7 mouse cellular contexts compared by ENCODE assay signal in genomic region chr19:53943802-53944785, GRCm38 (mm10). TPM values are rescaled to one million over a fixed set of nuclear protein-coding genes. Genes with fewer than 3 reads are reported as not detected.
DNase-seq lines count a peak whose midpoint lies in the region; ATAC-seq and TF ChIP-seq lines count a peak whose summit lies in the region.

Gene Shoc2 (plus strand): TSS chr19:53944306.
Gene Bbip1 (minus strand): TSS chr19:53944627.

- intact Hi-C loops in left cerebral cortex, postnatal 4 days (cut with DNase I) = loop anchor here (5.0 kb wide), 1 partner anchor 1263 kb away; no protein-coding TSS in a partner anchor

- peak within 1 kb of the TSS; percentile 80 for H3K4me2 ChIP-seq in intestine, postnatal 0 days (replicated peaks; ENCODE audit: low read depth)
- peak within 1 kb of the TSS; percentile 60 for H3K4me2 ChIP-seq in midbrain, embryonic 12.5 days (replicated peaks)

- TF ChIP-seq CTCF in intestine, postnatal 0 days (IDR thresholded peaks at IDR 0.05; ENCODE audit: low read depth) = peak; percentile 55
- TF ChIP-seq CTCF in small intestine, adult 2 months (IDR thresholded peaks at IDR 0.05; ENCODE audit: extremely low read depth, insufficient read length, insufficient replicate concordance, low read depth, low read length) = no peak

- peaks cover 8% of the 10 kb centered on the region for H3K36me3 ChIP-seq in embryonic facial prominence, embryonic 10.5 days (replicated peaks)
- peaks cover 4% of the 10 kb centered on the region; the same call in 1 of the 2 replicates for H3K36me3 ChIP-seq in intestine, postnatal 0 days (ENCODE audit: control insufficient read depth, insufficient read depth)
- peaks cover 7% of the 10 kb centered on the region; the same call in 1 of the 2 replicates for H3K36me3 ChIP-seq in midbrain, embryonic 12.5 days
- no peaks in the 10 kb centered on the region for H3K36me3 ChIP-seq in small intestine, adult 2 months (ENCODE audit: control insufficient read depth, insufficient read depth, low read length)

- no peaks in the 10 kb centered on the region for H3K27me3 ChIP-seq in embryonic facial prominence, embryonic 10.5 days (replicated peaks; ENCODE audit: low read depth, poor library complexity, severe bottlenecking)
- no peaks in the 10 kb centered on the region for H3K27me3 ChIP-seq in intestine, postnatal 0 days (replicated peaks; ENCODE audit: control insufficient read depth, insufficient read depth, low read length)
- H3K27me3 ChIP-seq in midbrain, embryonic 12.5 days = no peaks in the 10 kb centered on the region
- no peaks in the 10 kb centered on the region for H3K27me3 ChIP-seq in small intestine, adult 2 months (ENCODE audit: control insufficient read depth, insufficient read depth, low read length)

- under 1% methylated on average over 62 of the region's 62 CpGs for WGBS in embryonic facial prominence, embryonic 10.5 days
- WGBS in intestine, postnatal 0 days = under 1% methylated on average over 60 of the region's 62 CpGs
- under 1% methylated on average over 57 of the region's 62 CpGs for WGBS in midbrain, embryonic 12.5 days
- under 1% methylated on average over 62 of the region's 62 CpGs for WGBS in small intestine, adult 2 months

- no peaks in the 10 kb centered on the region for H3K9me3 ChIP-seq in embryonic facial prominence, embryonic 10.5 days
- H3K9me3 ChIP-seq in intestine, postnatal 0 days (ENCODE audit: control insufficient read depth) = no peaks in the 10 kb centered on the region
- no peaks in the 10 kb centered on the region for H3K9me3 ChIP-seq in midbrain, embryonic 12.5 days

- peak within 1 kb of the TSS; percentile 92 for H3K4me3 ChIP-seq in embryonic facial prominence, embryonic 10.5 days
- peak within 1 kb of the TSS; percentile 94 for H3K4me3 ChIP-seq in intestine, postnatal 0 days (ENCODE audit: low read depth, low read length)
- peak within 1 kb of the TSS; percentile 95 for H3K4me3 ChIP-seq in midbrain, embryonic 12.5 days
- peak within 1 kb of the TSS; percentile 98 for H3K4me3 ChIP-seq in small intestine, adult 2 months (ENCODE audit: low read depth, low read length)

- H3K9ac ChIP-seq in intestine, postnatal 0 days (ENCODE audit: low read depth, low read length) = peak within 1 kb of the TSS; percentile 98
- peak within 1 kb of the TSS; percentile 98 for H3K9ac ChIP-seq in midbrain, embryonic 12.5 days (replicated peaks)

- H3K4me1 ChIP-seq in embryonic facial prominence, embryonic 10.5 days = peaks cover 19% of the 10 kb centered on the region
- peaks cover 3% of the 10 kb centered on the region; the same call in 1 of the 2 replicates for H3K4me1 ChIP-seq in intestine, postnatal 0 days (replicated peaks; ENCODE audit: control insufficient read depth, insufficient read depth, low read length)
- peaks cover 17% of the 10 kb centered on the region for H3K4me1 ChIP-seq in midbrain, embryonic 12.5 days
- H3K4me1 ChIP-seq in small intestine, adult 2 months (ENCODE audit: control insufficient read depth, insufficient read depth, insufficient read length, low read length) = peaks cover 5% of the 10 kb centered on the region; the same call in 1 of the 2 replicates

- peak within 1 kb of the TSS; percentile 98 for H3K27ac ChIP-seq in embryonic facial prominence, embryonic 10.5 days (replicated peaks)
- H3K27ac ChIP-seq in intestine, postnatal 0 days (ENCODE audit: low read depth, low read length) = peak within 1 kb of the TSS; percentile 98
- H3K27ac ChIP-seq in midbrain, embryonic 12.5 days (replicated peaks) = peak within 1 kb of the TSS; percentile 98
- H3K27ac ChIP-seq in small intestine, adult 2 months (ENCODE audit: insufficient read depth, low read depth, low read length) = peak within 1 kb of the TSS; percentile 96

- TF ChIP-seq POLR2A in small intestine, adult 2 months (IDR thresholded peaks at IDR 0.05; ENCODE audit: low read depth, low read length) = peak; percentile 94

- peak; percentile 98 for DNase-seq in adrenal gland, postnatal 10 days
- DNase-seq in embryonic facial prominence, embryonic 10.5 days (ENCODE audit: low spot score) = peak; percentile 99
- peak; percentile 97 for DNase-seq in gonadal fat pad, adult 2 months (ENCODE audit: low read depth)
- peak; percentile 100 for DNase-seq in left cerebral cortex, postnatal 4 days

- ATAC-seq in intestine, postnatal 0 days = peak; percentile 93
- peak; percentile 94 for ATAC-seq in midbrain, embryonic 12.5 days (ENCODE audit: low FRiP score, low read depth)

RNA-seq across cellular contexts. Expression of gene Shoc2, which starts in this region (rescaled TPM):
- total RNA-seq in adrenal gland, postnatal 10 days (2021) = 10 to 100 TPM; 41.0 to 41.3 TPM
- polyA plus RNA-seq in embryonic facial prominence, embryonic 10.5 days (2016; fragmentation: Nextera tagmentation; extraction: Ambion mirVana) = 62.7 and 65.9 TPM in 2 replicates
- polyA plus RNA-seq in gonadal fat pad, adult 2 months (2012; rRNA removed) = 17.9 and 20.4 TPM in 2 replicates
- 26.1 and 33.3 TPM in 2 replicates for polyA plus RNA-seq in intestine, postnatal 0 days (2015; fragmentation: Nextera tagmentation; extraction: Ambion mirVana)
- 10 to 100 TPM; 75.7 to 85.3 TPM for total RNA-seq in left cerebral cortex, postnatal 4 days (2021)
- polyA plus RNA-seq in midbrain, embryonic 12.5 days (2016; fragmentation: Nextera tagmentation; extraction: Ambion mirVana) = 71.3 and 76.7 TPM in 2 replicates
- polyA plus RNA-seq in small intestine, adult 2 months (2012; rRNA removed) = 4.9 and 8.7 TPM in 2 replicates

RNA-seq across cellular contexts. Expression of gene Bbip1, which starts in this region (rescaled TPM):
- total RNA-seq in adrenal gland, postnatal 10 days (2021) = 10 to 100 TPM; 25.6 to 26.0 TPM
- 86.7 and 89.7 TPM in 2 replicates for polyA plus RNA-seq in embryonic facial prominence, embryonic 10.5 days (2016; fragmentation: Nextera tagmentation; extraction: Ambion mirVana)
- 8.5 and 10.0 TPM in 2 replicates for polyA plus RNA-seq in gonadal fat pad, adult 2 months (2012; rRNA removed)
- 71.7 and 75.7 TPM in 2 replicates for polyA plus RNA-seq in intestine, postnatal 0 days (2015; fragmentation: Nextera tagmentation; extraction: Ambion mirVana)
- total RNA-seq in left cerebral cortex, postnatal 4 days (2021) = 100 to 1,000 TPM; 101 to 113 TPM
- 119 and 133 TPM in 2 replicates for polyA plus RNA-seq in midbrain, embryonic 12.5 days (2016; fragmentation: Nextera tagmentation; extraction: Ambion mirVana)
- 1.6 and 1.7 TPM in 2 replicates for polyA plus RNA-seq in small intestine, adult 2 months (2012; rRNA removed)

Comparison
In these comparisons a context has a peak if more than half of its experiments do, and no peak if none do; other contexts are left out.
1. Peak in every context shown above with its lines: DNase-seq, ATAC-seq, H3K4me3 ChIP-seq and H3K27ac ChIP-seq.